Mouse (Mus musculus) megakaryocyte, embryonic 14.5 days (primary cell): ENCODE measurements around the gene Zbtb9. TPM values are rescaled to one million over a fixed set of nuclear protein-coding genes. Genes with fewer than 3 reads are reported as not detected.
A peak's percentile ranks its signal among the peaks of the same experiment; 100 is the strongest.

Source experiments
- H3K27me3 ChIP-seq: replicated peaks from 2 replicates; pipeline ENCODE3; 2012; ENCODE audit warnings: inconsistent platforms
- H3K36me3 ChIP-seq: replicated peaks from 2 replicates; pipeline ENCODE3; 2012; ENCODE audit warnings: low read length, inconsistent platforms, mixed read lengths
- H3K4me1 ChIP-seq: 2 replicates; pipeline ENCODE4 v1.6.1; 2012; ENCODE audit warnings: inconsistent platforms
- H3K4me3 ChIP-seq: replicated peaks from 2 replicates; pipeline ENCODE3; 2012; ENCODE audit warnings: moderate library complexity, mild to moderate bottlenecking, inconsistent platforms
- H3K9me3 ChIP-seq: 2 replicates; pipeline ENCODE4 v1.6.1; 2012; ENCODE audit warnings: inconsistent platforms
- FLI1 ChIP-seq: IDR thresholded peaks from 2 replicates; pipeline ENCODE4 v1.6.1; 2012; ENCODE audit warnings: low read length, inconsistent platforms, mixed read lengths
- GATA1 ChIP-seq: IDR thresholded peaks from 3 replicates; pipeline ENCODE4 v1.6.1; 2012; ENCODE audit warnings: mixed read lengths, low read length, inconsistent platforms, borderline replicate concordance
- polyA plus RNA-seq: library from polyadenylated mRNA; stranded (reverse); fragments of >175 nt; gene quantifications from 2 replicates; pipeline ENCODE4 v1.2.3, GENCODE M21; 2012; ENCODE audit warnings: low replicate concordance; ENCODE audit not compliant: insufficient read depth

The Zbtb9 gene
- polyA plus RNA-seq, 1 experiment, result 2.3 TPM

- Histone ChIP-seq H3K4me3 (peak overlapping the region; percentile 25), H3K4me1 (peaks cover 68% of the 10 kb centered on the region), H3K36me3 (no peaks in the 10 kb centered on the region), H3K27me3 (peaks cover 61% of the 10 kb centered on the region), H3K9me3 (no peaks in the 10 kb centered on the region)
- TF ChIP-seq FLI1 (no peak), GATA1 (no peak)
These were observed 25.5 kb upstream of the Zbtb9 start for GRCm38 (mm10) chr17:26947231-26948100.

- TF ChIP-seq GATA1 (no peak), FLI1 (no peak)
- Histone ChIP-seq H3K27me3 (peaks cover 71% of the 10 kb centered on the region), H3K9me3 (no peaks in the 10 kb centered on the region)
These were observed 24.5 kb upstream of the Zbtb9 start for GRCm38 (mm10) chr17:26948316-26949050.

GRCm38 (mm10) chr17:26949051-26949577 lies 23.9 kb upstream of the Zbtb9 start:
- Histone ChIP-seq H3K4me3 (peak overlapping the region; percentile 90), H3K36me3 (no peaks in the 10 kb centered on the region), H3K27me3 (peaks cover 73% of the 10 kb centered on the region), H3K9me3 (no peaks in the 10 kb centered on the region), H3K4me1 (peaks cover 83% of the 10 kb centered on the region)
- no peak for TF ChIP-seq GATA1
- no peak for TF ChIP-seq FLI1

More at GRCm38 (mm10) chr17:26948316-26949050, 24.5 kb upstream of the Zbtb9 start:
- Histone ChIP-seq H3K4me1 (peaks cover 77% of the 10 kb centered on the region), H3K36me3 (no peaks in the 10 kb centered on the region), H3K4me3 (peak overlapping the region; percentile 90)

- peaks cover 2% of the 10 kb centered on the region for H3K36me3 ChIP-seq
- peaks cover 66% of the 10 kb centered on the region for H3K27me3 ChIP-seq
- TF ChIP-seq GATA1, result no peak
- no peak for TF ChIP-seq FLI1
- H3K4me3 ChIP-seq, result peak overlapping the region; percentile 44
- no peaks in the 10 kb centered on the region for H3K9me3 ChIP-seq
- peaks cover 80% of the 10 kb centered on the region for H3K4me1 ChIP-seq
These were observed 23.1 kb upstream of the Zbtb9 start for GRCm38 (mm10) chr17:26949866-26950265.

- TF ChIP-seq GATA1, result no peak
- TF ChIP-seq FLI1, result no peak
- Histone ChIP-seq H3K9me3 (no peaks in the 10 kb centered on the region), H3K4me3 (peak overlapping the region; percentile 38), H3K36me3 (peaks cover 11% of the 10 kb centered on the region), H3K27me3 (peaks cover 58% of the 10 kb centered on the region), H3K4me1 (peaks cover 80% of the 10 kb centered on the region)
These were observed 22.2 kb upstream of the Zbtb9 start for GRCm38 (mm10) chr17:26950560-26951288.

GRCm38 (mm10) chr17:26951406-26951805 lies 21.6 kb upstream of the Zbtb9 start:
- no peaks in the 10 kb centered on the region for H3K9me3 ChIP-seq
- peak overlapping the region; percentile 83 for H3K4me3 ChIP-seq
- peaks cover 52% of the 10 kb centered on the region for H3K27me3 ChIP-seq
- peaks cover 81% of the 10 kb centered on the region for H3K4me1 ChIP-seq
- H3K36me3 ChIP-seq, result peaks cover 13% of the 10 kb centered on the region
- TF ChIP-seq GATA1 (no peak), FLI1 (no peak)

- Histone ChIP-seq H3K36me3 (peaks cover 18% of the 10 kb centered on the region), H3K27me3 (peaks cover 47% of the 10 kb centered on the region), H3K9me3 (no peaks in the 10 kb centered on the region), H3K4me3 (peak overlapping the region; percentile 83), H3K4me1 (peaks cover 82% of the 10 kb centered on the region)
- TF ChIP-seq GATA1 (no peak), FLI1 (no peak)
These were observed 20.8 kb upstream of the Zbtb9 start for GRCm38 (mm10) chr17:26951952-26952877.

GRCm38 (mm10) chr17:26953201-26953600 lies 19.8 kb upstream of the Zbtb9 start:
- no peak for TF ChIP-seq FLI1
- TF ChIP-seq GATA1, result no peak
- Histone ChIP-seq H3K9me3 (no peaks in the 10 kb centered on the region), H3K4me3 (peak overlapping the region; percentile 70), H3K27me3 (peaks cover 44% of the 10 kb centered on the region), H3K36me3 (peaks cover 28% of the 10 kb centered on the region), H3K4me1 (peaks cover 84% of the 10 kb centered on the region)

- H3K27me3 ChIP-seq, result peaks cover 44% of the 10 kb centered on the region
- H3K9me3 ChIP-seq, result no peaks in the 10 kb centered on the region
- H3K4me3 ChIP-seq, result peak overlapping the region; percentile 62
- peaks cover 85% of the 10 kb centered on the region for H3K4me1 ChIP-seq
- peaks cover 30% of the 10 kb centered on the region for H3K36me3 ChIP-seq
- TF ChIP-seq GATA1 (no peak), FLI1 (no peak)
These were observed 19.2 kb upstream of the Zbtb9 start for GRCm38 (mm10) chr17:26953726-26954125.
